Mouse (Mus musculus) embryonic facial prominence, embryonic 14.5 days (tissue): Measurements from ENCODE around the gene Olfr1129. TPM values are rescaled to one million over a fixed set of nuclear protein-coding genes. Genes with fewer than 3 reads are reported as not detected.

Experiments
- polyA plus RNA-seq: library from polyadenylated mRNA; unstranded; fragments of >200 nt; fragmentation: Nextera tagmentation; extraction: Ambion mirVana; gene quantifications from 2 replicates; pipeline ENCODE4 v1.2.1, GENCODE M21; 2014

Gene Olfr1129
- polyA plus RNA-seq, 1 experiment from 2014 or later = not detected

Other genes starting within 250 kb of the Olfr1129 start
- gene Olfr1120, start 219.1 kb upstream of the Olfr1129 start, polyA plus RNA-seq = not detected in 2 replicates
- not detected in 2 replicates for gene Olfr1121, start 204.0 kb upstream of the Olfr1129 start, polyA plus RNA-seq
- gene Olfr1122, start 188.1 kb upstream of the Olfr1129 start, polyA plus RNA-seq = not detected in 2 replicates
- gene Olfr1123, start 157.3 kb upstream of the Olfr1129 start, polyA plus RNA-seq = not detected in 2 replicates
- 0.07 TPM in 1 of 2 replicates, not detected in the other for gene Olfr1124, start 143.6 kb upstream of the Olfr1129 start, polyA plus RNA-seq
- gene Olfr1126, start 119.9 kb upstream of the Olfr1129 start, polyA plus RNA-seq = not detected in 2 replicates
- not detected in 2 replicates for gene Pramel7, start 76.8 kb upstream of the Olfr1129 start, polyA plus RNA-seq
- gene Pramel6, start 67.3 kb upstream of the Olfr1129 start, polyA plus RNA-seq = not detected in 2 replicates
- gene Olfr153, start 42.1 kb upstream of the Olfr1129 start, polyA plus RNA-seq = not detected in 2 replicates
- gene Olfr1128, start 28.4 kb upstream of the Olfr1129 start, polyA plus RNA-seq = not detected in 2 replicates
- gene Olfr1130, start 32.3 kb downstream of the Olfr1129 start, polyA plus RNA-seq = not detected in 2 replicates
- gene Olfr1131, start 53.2 kb downstream of the Olfr1129 start, polyA plus RNA-seq = not detected in 2 replicates
- not detected in 2 replicates for gene Olfr1132, start 63.6 kb downstream of the Olfr1129 start, polyA plus RNA-seq
- gene Olfr1133, start 73.5 kb downstream of the Olfr1129 start, polyA plus RNA-seq = 0.29 TPM in 1 of 2 replicates, not detected in the other
- not detected in 2 replicates for gene Olfr1134, start 84.6 kb downstream of the Olfr1129 start, polyA plus RNA-seq
- not detected in 2 replicates for gene Olfr1135, start 99.8 kb downstream of the Olfr1129 start, polyA plus RNA-seq
- not detected in 2 replicates for gene Olfr1136, start 120.0 kb downstream of the Olfr1129 start, polyA plus RNA-seq
- gene Olfr1137, start 139.3 kb downstream of the Olfr1129 start, polyA plus RNA-seq = not detected in 2 replicates
- not detected in 2 replicates for gene Olfr1138, start 166.1 kb downstream of the Olfr1129 start, polyA plus RNA-seq
- gene Olfr1140, start 169.8 kb downstream of the Olfr1129 start, polyA plus RNA-seq = not detected in 2 replicates
- gene Olfr1141, start 180.1 kb downstream of the Olfr1129 start, polyA plus RNA-seq = not detected in 2 replicates
- not detected in 2 replicates for gene Olfr152, start 205.6 kb downstream of the Olfr1129 start, polyA plus RNA-seq
- 0.18 TPM in 1 of 2 replicates, not detected in the other for gene Olfr1143, start 226.7 kb downstream of the Olfr1129 start, polyA plus RNA-seq
- not detected in 2 replicates for gene Olfr1145, start 235.9 kb downstream of the Olfr1129 start, polyA plus RNA-seq